23 mouse cellular contexts compared by ENCODE assay signal in genomic region chr15:97810399-97810798, GRCm38 (mm10). TPM values are rescaled to one million over a fixed set of nuclear protein-coding genes. Genes with fewer than 3 reads are reported as not detected.
"Had no signal": no experiment of that assay in that cellular context is flagged by ENCODE, and none has a peak within 500 bp of the region (broad histone marks: within the 10 kb centered on the region; RNA-seq: fewer than 3 reads in every experiment).

No protein-coding gene starts in this region.

- H3K4me3 ChIP-seq: embryonic facial prominence, embryonic 10.5 days; embryonic facial prominence, embryonic 12.5 days; embryonic facial prominence, embryonic 13.5 days; embryonic facial prominence, embryonic 15.5 days; erythroblast, embryonic 14.5 days; forebrain, embryonic 10.5 days; forebrain, embryonic 13.5 days; forebrain, embryonic 15.5 days; gastrocnemius, adult 2 months; heart, adult 2 months; heart, embryonic 10.5 days had no signal

- H3K27me3 ChIP-seq: embryonic facial prominence, embryonic 12.5 days; embryonic facial prominence, embryonic 13.5 days; embryonic facial prominence, embryonic 15.5 days; forebrain, embryonic 13.5 days; forebrain, embryonic 15.5 days had no signal

- H3K4me2 ChIP-seq: embryonic facial prominence, embryonic 12.5 days; embryonic facial prominence, embryonic 13.5 days; embryonic facial prominence, embryonic 15.5 days; forebrain, embryonic 13.5 days; forebrain, embryonic 15.5 days had no signal

- ATAC-seq: forebrain, embryonic 13.5 days; forebrain, embryonic 14.5 days; forebrain, embryonic 15.5 days; forebrain, embryonic 16.5 days; forebrain, postnatal 0 days had no signal

- H3K27ac ChIP-seq: embryonic facial prominence, embryonic 10.5 days; embryonic facial prominence, embryonic 12.5 days; embryonic facial prominence, embryonic 13.5 days; embryonic facial prominence, embryonic 15.5 days; forebrain, embryonic 10.5 days; forebrain, embryonic 13.5 days; forebrain, embryonic 15.5 days; heart, adult 2 months; heart, embryonic 10.5 days had no signal

- H3K9ac ChIP-seq: embryonic facial prominence, embryonic 12.5 days; embryonic facial prominence, embryonic 13.5 days; embryonic facial prominence, embryonic 15.5 days; forebrain, embryonic 13.5 days; forebrain, embryonic 15.5 days; forebrain, postnatal 0 days had no signal

- H3K9me3 ChIP-seq: embryonic facial prominence, embryonic 10.5 days; embryonic facial prominence, embryonic 12.5 days; embryonic facial prominence, embryonic 13.5 days; embryonic facial prominence, embryonic 15.5 days; forebrain, embryonic 10.5 days; forebrain, embryonic 13.5 days; forebrain, embryonic 15.5 days; heart, embryonic 10.5 days had no signal

- DNase-seq: cerebellum, adult 9-11 months; cerebellum, postnatal 14 days; cerebellum, postnatal 25 days; cerebellum, postnatal 36 days; embryo, embryonic 11 days; forebrain, postnatal 0 days; gastrocnemius, postnatal 10 days; gastrocnemius, postnatal 14 days; gastrocnemius, postnatal 25 days; gastrocnemius, postnatal 36 days had no signal

RNA-seq across cellular contexts. Expression of gene Rapgef3, which starts 42.6 kb away (rescaled TPM):
- polyA plus RNA-seq: erythroblast, embryonic 14.5 days had no signal
